Comparison of ENCODE assay signal across 9 mouse cellular contexts in the genomic region with DNA sequence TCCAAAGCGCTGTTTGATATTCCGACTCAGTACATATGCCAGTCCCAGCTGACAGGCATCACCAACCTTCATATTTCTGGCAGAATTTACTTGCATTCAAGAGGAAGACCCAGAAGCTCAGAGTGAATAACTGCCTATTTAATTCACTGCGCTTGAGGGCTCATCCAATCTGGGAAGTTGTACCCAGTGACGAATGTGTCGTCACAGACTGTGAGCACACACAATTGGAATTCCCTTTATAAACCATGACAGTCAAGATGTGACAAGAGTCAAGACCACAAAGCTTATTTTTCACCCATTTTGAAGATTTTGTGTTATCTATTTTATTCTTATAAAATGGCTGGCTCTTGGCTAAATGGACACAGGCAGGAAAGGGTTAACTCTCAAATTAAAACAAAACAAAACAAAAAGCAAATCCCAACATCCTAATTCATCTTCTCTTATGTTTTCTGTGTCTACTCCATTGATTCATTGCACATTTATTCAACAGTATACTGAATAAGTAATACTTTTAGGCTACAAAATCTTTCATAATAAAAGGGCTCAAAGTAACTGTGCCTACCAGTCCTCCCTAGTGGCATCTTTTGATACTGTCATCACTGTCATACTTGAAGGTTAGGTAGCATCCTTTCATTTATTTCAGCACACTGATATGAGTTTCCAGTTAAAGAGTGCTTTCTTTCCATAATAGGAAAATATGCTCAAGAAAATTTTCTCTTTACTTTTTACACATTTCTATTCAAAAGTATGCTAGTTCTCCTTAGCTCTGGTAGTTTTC. TPM values are rescaled to one million over a fixed set of nuclear protein-coding genes. Genes with fewer than 3 reads are reported as not detected.
A peak's percentile ranks its signal among the peaks of the same experiment; 100 is the strongest.
DNase-seq lines count a peak whose midpoint lies in the region; ATAC-seq lines count a peak whose summit lies in the region.
"Had no signal": no experiment of that assay in that cellular context is flagged by ENCODE, and none has a peak within 500 bp of the region (broad histone marks: within the 10 kb centered on the region; RNA-seq: fewer than 3 reads in every experiment).

No protein-coding gene starts in this region.

- H3K4me2 ChIP-seq in heart, embryonic 13.5 days = peak overlapping the region; percentile 58
- H3K4me2 ChIP-seq in forebrain, embryonic 15.5 days (replicated peaks) = peak overlapping the region; percentile 36

- peaks cover 29% of the 10 kb centered on the region for H3K36me3 ChIP-seq in heart, embryonic 13.5 days
- peaks cover 17% of the 10 kb centered on the region for H3K36me3 ChIP-seq in forebrain, embryonic 15.5 days

- no peaks in the 10 kb centered on the region for H3K9me3 ChIP-seq in heart, embryonic 13.5 days
- H3K9me3 ChIP-seq in forebrain, embryonic 15.5 days = no peaks in the 10 kb centered on the region

- peaks cover 30% of the 10 kb centered on the region for H3K4me1 ChIP-seq in heart, embryonic 13.5 days
- peaks cover 29% of the 10 kb centered on the region for H3K4me1 ChIP-seq in forebrain, embryonic 15.5 days

- WGBS in heart, embryonic 13.5 days = 87% methylated on average over 5 of the region's 5 CpGs
- WGBS in forebrain, embryonic 15.5 days = 54% methylated on average over 5 of the region's 5 CpGs

- no peak for DNase-seq in heart, adult 11 months
- peak; percentile 21 for DNase-seq in Muller cell, postnatal 12 days (ENCODE audit: inconsistent ontology term)
- DNase-seq in right cerebral cortex, postnatal 4 days = no peak
- DNase-seq in left cerebral cortex, adult 9 months (ENCODE audit: low spot score in 2 of 2) = no peak
- DNase-seq: adrenal gland, postnatal 10 days had no signal

- H3K27me3 ChIP-seq in heart, embryonic 13.5 days (replicated peaks) = no peaks in the 10 kb centered on the region
- H3K27me3 ChIP-seq in forebrain, embryonic 15.5 days = no peaks in the 10 kb centered on the region

- 0 out of 2 replicates have a peak overlapping the region, but pooled peaks have one; percentile 10 for H3K9ac ChIP-seq in heart, embryonic 13.5 days
- H3K9ac ChIP-seq in forebrain, embryonic 15.5 days (replicated peaks) = no peak overlapping the region

- no peak overlapping the region; the same call in 1 of the 2 replicates for H3K27ac ChIP-seq in heart, embryonic 13.5 days (replicated peaks)
- peak overlapping the region; percentile 61 for H3K27ac ChIP-seq in forebrain, embryonic 15.5 days (replicated peaks)

- no peak for ATAC-seq in heart, embryonic 13.5 days (ENCODE audit: extremely low read depth, insufficient number of reproducible peaks, low FRiP score, low TSS enrichment)
- peak; percentile 36; the same call in 1 of the 2 replicates for ATAC-seq in forebrain, embryonic 15.5 days (replicated peaks)
- ATAC-seq in megakaryocyte progenitor cell, adult 5-6 weeks (replicated peaks; ENCODE audit: poor library complexity) = 0 out of 2 replicates have a peak, but pooled peaks have one; percentile 24
- no peak for ATAC-seq in granulocyte monocyte progenitor cell, adult 5-6 weeks (replicated peaks; ENCODE audit: poor library complexity, severe bottlenecking)

- peak overlapping the region; percentile 30 for H3K4me3 ChIP-seq in heart, embryonic 13.5 days
- H3K4me3 ChIP-seq in forebrain, embryonic 15.5 days = peak overlapping the region; percentile 28

RNA-seq across cellular contexts. Expression of gene Rhobtb3, which starts 2.0 kb away (rescaled TPM):
- polyA plus RNA-seq in heart, embryonic 13.5 days (2015; fragmentation: Nextera tagmentation; extraction: Ambion mirVana) = 19.8 and 21.6 TPM in 2 replicates
- polyA plus RNA-seq in forebrain, embryonic 15.5 days (2015; fragmentation: Nextera tagmentation; extraction: Ambion mirVana) = 38.1 and 38.7 TPM in 2 replicates
- 5.9 and 9.1 TPM in 2 replicates for total RNA-seq in megakaryocyte progenitor cell, adult 5-6 weeks (2015)
- total RNA-seq in megakaryocyte progenitor cell, adult 5-6 weeks (2017) = 6.6 and 9.1 TPM in 2 replicates
- 3.2 and 8.0 TPM in 2 replicates for total RNA-seq in granulocyte monocyte progenitor cell, adult 5-6 weeks (2014; fragmentation: Nextera tagmentation)
- total RNA-seq in granulocyte monocyte progenitor cell, adult 5-6 weeks (2017) = 6.7 and 22.0 TPM in 2 replicates

RNA-seq across cellular contexts. Expression of gene Spata9, which starts 25.2 kb away (rescaled TPM):
- polyA plus RNA-seq in heart, embryonic 13.5 days (2015; fragmentation: Nextera tagmentation; extraction: Ambion mirVana) = 0.19 and 0.68 TPM in 2 replicates
- 2.0 and 2.6 TPM in 2 replicates for polyA plus RNA-seq in forebrain, embryonic 15.5 days (2015; fragmentation: Nextera tagmentation; extraction: Ambion mirVana)
- not detected in 2 replicates for total RNA-seq in megakaryocyte progenitor cell, adult 5-6 weeks (2015)
- not detected in 2 replicates for total RNA-seq in megakaryocyte progenitor cell, adult 5-6 weeks (2017)
- total RNA-seq in granulocyte monocyte progenitor cell, adult 5-6 weeks (2014; fragmentation: Nextera tagmentation) = 1.2 TPM in 1 of 2 replicates, not detected in the other
- total RNA-seq in granulocyte monocyte progenitor cell, adult 5-6 weeks (2017) = 0.60 TPM in 1 of 2 replicates, not detected in the other
- total RNA-seq: adrenal gland, postnatal 10 days had no signal

Comparison
In these comparisons a context has a peak if more than half of its experiments do, and no peak if none do; other contexts are left out.
1. ATAC-seq: peak in forebrain, embryonic 15.5 days (single experiment) and megakaryocyte progenitor cell, adult 5-6 weeks (single experiment); none in heart, embryonic 13.5 days (single experiment) and granulocyte monocyte progenitor cell, adult 5-6 weeks (single experiment).